Mouse (Mus musculus) telencephalon, adult 2 months (tissue): ENCODE data around the gene Aste1.
A peak's percentile ranks its signal among the peaks of the same experiment; 100 is the strongest.

ENCODE experiments used
- DNase-seq: peaks from one replicate; pipeline ENCODE4 v3.0.0-alpha.2; 2011; ENCODE audit warnings: low read depth, low spot score

Aste1 gene

DNA sequence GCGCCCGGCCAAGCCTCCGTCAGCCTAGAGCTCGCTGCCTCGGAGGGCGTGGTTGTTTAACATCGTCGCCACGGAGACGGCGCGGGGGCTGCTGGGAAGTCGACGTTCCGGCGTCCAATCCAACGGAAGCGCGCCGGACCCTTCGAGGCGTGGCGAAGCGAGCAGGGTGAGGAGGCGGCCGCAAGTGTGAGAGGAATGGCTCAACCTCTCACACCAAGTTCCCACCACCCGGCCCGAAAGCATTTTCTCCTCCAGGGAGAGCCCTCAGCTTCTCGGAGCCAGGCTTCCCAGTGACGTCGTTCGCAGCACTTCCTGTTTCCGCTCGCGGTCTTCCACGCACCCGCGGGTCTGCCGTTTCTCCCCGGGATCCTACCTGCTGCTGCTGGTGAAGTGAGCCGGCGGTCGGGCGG, at the start of gene Aste1, which contains the start of gene Nek11:
Aste1 (plus strand) TSS at position 175 of the 410 bp plus-strand sequence.
Nek11 (minus strand) TSS at position 307 of the 410 bp plus-strand sequence.
- peak; percentile 84 for DNase-seq

DNA sequence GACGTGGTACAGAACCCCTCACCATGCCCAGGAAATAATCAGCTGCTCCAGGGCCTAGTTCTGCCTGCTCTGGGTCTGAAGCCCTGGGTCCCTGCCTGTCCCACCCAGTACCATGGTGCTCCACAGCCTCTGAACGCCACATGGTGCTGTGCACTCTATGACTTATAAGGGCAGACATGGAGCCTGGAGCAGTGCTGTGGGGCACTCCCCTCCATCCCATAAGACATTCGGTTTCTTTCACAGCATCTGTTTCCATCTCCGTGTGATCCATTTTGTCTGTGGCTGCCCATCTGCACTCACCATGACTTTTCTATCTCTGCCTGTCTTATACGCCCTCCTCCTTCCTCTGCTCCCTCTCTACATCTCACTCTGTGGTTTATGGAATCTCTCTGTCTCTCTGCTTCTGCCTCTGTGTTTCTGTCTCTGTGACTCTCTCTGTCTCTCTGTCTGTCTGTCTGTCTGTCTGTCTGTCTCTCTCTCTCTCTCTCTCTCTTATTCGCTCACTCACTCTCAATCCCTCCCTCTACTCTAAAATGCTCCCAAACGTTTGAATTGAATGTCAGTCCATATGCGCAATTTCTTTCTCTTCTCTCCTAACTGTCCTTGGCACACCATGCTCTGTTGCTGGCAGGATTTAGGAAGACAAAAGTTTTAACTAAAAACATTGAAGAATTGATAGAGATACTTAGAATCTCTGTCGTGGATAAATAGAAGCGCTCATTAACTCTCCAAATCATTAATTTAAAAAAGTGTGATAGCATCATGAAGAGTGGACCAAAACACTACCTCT, 46.8 kb upstream of the Aste1 start:
- DNase-seq: no peak

DNA sequence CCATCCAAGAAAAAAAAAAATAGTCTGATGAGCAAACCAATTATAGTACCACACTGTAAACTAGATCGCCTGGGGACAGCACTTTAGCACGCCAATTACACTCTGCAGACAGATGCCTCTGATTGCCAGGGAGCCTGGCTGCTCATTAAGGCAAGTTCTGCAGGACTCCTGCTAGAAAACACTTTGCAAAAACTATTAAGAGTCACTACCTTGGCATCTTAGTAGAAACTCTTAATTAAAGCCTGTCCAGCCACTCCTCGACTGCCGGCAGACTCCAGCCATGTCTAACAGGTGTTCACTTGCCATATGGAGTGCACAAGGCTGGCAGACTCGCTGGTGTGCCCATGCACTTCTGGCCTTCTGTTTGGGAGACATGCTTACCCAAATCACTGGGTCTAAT, 46.2 kb upstream of the Aste1 start:
- DNase-seq: no peak

DNA sequence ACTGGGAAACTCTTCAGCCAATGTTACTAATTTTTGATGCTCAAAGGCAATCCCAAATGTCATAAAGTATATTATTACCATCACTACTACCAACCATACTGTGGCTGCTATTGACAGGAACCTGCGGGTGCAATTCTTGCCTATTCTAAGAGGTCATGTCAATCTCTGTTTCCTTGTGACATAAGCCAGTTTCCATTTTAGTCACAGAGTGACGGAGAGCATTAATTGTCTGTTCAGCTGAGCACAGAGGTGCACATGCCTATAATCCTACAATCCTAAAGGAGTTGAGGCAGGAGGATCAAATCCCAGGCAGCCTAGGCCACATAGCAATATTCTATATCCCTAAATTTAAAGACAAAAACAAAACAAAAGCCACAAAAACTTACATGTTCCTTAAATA, 33.0 kb upstream of the Aste1 start:
- no peak for DNase-seq

GRCm38 (mm10) chr9:105363520-105364231, 31.5 kb upstream of the Aste1 start:
- peak; percentile 46 for DNase-seq

DNA sequence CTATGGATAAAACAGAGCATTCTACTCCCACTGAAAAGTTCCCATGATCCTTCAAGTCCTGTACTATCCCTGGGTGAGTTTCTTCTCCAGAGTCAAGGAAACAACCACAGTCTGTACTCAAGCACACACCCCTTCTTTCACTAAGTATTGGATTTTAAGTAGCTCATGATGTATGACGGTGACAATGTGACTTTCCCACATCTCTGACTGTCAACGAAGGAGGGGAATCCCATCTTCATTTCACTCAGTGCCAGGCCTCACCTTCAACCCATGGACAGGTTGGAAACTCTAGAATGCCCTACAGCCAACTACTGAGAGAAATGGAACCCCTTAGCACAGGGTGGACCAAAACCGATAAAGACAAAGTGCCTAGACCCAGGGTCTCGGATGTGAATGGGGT, 29.0 kb upstream of the Aste1 start:
- DNase-seq: no peak

DNA sequence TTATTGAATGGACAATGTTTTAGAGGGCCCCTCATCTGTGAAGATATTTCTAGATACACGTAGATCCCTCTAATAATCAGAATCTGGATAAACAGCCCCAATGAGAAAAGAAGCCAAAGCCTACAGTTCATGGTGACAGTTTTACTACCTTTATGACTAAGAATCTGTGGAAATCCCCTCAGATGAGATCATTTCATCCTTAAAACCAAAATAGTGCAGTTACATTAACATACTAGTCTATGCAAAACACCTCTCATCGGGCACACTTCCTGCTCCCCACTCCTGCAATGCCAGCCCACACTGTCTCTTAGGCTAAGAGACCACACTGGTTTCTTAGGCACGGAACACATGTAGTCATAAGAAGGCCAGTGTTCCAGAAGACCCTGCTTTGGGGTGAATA, 26.6 kb upstream of the Aste1 start:
- no peak for DNase-seq

- DNase-seq: no peak
Observed at GRCm38 (mm10) chr9:105374361-105374760, 20.8 kb upstream of the Aste1 start.

- DNase-seq: no peak
Observed at GRCm38 (mm10) chr9:105376411-105376810, 18.8 kb upstream of the Aste1 start.

DNA sequence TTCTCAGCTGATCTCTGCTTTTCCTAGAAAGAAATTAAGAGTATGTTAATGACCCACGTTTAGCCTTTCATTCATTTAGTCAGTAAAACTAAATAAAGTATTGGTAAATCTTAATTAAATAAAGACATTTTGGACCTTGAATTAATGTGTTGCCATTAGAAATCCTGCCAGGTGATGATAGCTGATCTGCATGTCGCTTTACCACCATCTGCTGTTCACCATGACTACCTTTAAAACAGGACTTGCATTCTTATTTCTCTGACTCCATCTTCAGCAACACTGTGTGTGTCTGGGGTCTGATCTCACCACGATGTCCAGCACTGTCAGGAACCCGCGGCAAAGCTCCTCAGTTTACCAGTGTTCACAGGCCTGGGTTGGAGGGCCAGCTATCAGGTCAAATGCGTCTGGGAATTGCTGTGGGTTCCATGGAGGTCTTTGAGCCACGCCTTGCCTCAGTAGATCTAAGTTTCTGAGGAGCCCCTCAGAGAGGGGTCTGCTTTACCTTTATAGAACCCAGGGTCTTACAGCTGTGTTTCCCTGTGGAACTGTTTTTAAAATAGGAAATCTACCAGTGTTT, 18.1 kb upstream of the Aste1 start:
- no peak for DNase-seq

DNA sequence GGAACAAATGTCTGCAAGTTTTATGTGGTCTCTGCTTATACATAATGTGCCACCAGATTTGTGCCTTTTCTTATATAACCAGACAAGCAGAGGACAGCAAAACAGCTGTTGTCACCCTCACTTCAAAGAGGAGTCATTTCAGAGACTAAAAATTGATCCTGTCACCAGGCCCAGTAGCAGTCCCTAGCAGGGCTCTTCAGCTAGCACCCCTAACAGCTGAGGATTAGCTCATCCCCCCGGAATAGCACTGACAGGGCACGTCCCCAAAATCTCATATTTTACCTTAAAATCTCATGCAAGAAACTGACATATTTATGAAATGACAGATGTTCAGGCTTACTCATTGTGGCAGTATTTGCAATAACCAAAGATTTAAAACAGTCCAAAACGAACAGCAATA, 17.6 kb upstream of the Aste1 start:
- DNase-seq: peak; percentile 42

- DNase-seq: no peak
Observed at GRCm38 (mm10) chr9:105379533-105380145, 15.6 kb upstream of the Aste1 start.

- no peak for DNase-seq
Observed at GRCm38 (mm10) chr9:105387403-105387802, 7.8 kb upstream of the Aste1 start.

GRCm38 (mm10) chr9:105389289-105389688, 5.9 kb upstream of the Aste1 start:
- peak; percentile 21 for DNase-seq

DNA sequence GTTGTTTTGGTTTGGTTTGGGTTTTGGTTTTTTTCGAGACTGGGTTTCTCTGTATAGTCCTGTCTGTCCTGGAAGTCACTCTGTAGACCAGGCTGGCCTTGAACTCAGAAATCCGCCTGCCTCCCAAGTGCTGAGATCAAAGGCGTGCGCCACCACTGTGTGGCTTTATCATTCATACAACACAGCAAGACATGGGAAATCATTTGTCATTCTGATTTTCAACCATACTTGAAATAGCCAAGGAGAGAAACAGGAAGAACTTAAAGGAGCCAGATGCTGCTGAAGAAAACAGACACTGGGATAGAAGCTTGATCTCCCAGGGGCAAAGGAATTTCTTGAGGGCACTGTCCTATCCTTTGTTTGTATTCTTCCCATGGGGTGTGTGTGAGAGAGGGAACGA, 4.6 kb upstream of the Aste1 start:
- no peak for DNase-seq

DNA sequence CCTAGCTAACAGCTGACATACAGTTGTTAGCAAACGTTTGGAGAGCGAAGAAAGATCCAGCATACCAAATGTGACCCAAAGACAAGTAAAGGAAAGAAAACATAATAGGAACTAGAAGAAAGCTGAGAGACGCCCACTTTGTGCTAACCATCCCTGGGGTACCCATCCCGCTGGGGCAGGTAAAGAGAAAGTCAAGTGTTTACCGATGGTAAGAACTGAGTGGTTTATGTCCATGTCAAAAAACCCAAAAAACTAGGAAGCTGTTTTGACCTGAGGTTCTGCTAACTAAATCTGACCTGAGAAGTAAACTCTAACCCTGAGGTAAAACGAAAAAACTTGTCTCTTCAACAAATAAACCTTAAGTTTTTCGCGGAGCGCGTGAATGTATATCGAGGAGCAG, 472 bp upstream of the Aste1 start:
- DNase-seq: no peak

DNA sequence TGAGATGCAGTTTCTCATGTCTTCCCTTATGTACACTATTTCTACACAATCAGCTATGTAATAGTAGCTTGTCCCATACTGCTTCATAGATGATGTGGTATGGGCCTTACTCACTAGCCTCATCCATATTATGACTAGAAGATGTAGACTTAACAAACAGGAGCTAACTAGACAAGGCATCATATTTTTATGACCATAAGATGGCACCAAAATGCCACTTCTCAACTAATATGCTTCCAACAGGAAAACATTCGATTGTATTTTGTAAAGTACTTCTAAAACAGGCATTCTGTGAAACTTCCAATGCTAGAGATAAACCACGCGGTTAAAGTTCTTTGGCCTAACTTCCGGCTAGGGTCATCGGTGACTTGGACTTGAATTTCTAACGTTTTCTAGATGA, 13.4 kb downstream of the Aste1 start:
- DNase-seq: no peak

GRCm38 (mm10) chr9:105459032-105459431, 63.8 kb downstream of the Aste1 start:
- DNase-seq: no peak

DNA sequence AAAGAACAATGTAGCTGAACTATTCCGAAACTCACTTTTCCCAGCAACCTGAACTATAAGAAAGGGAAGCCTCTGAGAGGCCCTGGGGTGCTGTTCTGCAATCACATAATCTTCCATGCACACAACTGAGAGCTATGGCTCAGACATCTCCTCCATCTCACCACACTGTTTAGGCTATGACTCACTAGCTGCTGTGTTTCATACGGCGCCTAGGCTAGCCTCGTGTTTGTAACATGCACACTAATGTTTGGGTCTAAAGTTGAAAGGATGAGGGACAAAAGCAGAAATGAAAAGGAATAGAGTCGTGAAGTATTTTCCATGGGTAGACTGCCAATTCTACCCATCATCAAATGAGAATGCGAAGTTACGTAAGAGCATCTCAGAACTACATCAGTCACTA, 66.3 kb downstream of the Aste1 start:
- no peak for DNase-seq
